Mouse (Mus musculus) heart, adult 2 months (tissue): ENCODE results near the gene Gnaq.

ENCODE experiments used
- CTCF ChIP-seq: fragments of 200-600 bp; IDR thresholded peaks from 2 replicates; pipeline ENCODE4 v1.8.1; 2022; ENCODE audit warnings: antibody characterized with exemption, mild to moderate bottlenecking, moderate library complexity
- EP300 ChIP-seq: fragments of 200-500 bp; IDR thresholded peaks from 2 replicates; pipeline ENCODE4 v1.6.1; 2011; ENCODE audit warnings: low read depth, low read length, control low read depth; ENCODE audit not compliant: insufficient read depth
- POLR2A ChIP-seq: fragments of 200-500 bp; IDR thresholded peaks from 2 replicates; pipeline ENCODE4 v1.6.1; 2011; ENCODE audit warnings: mild to moderate bottlenecking, low read depth, low read length, control low read depth; ENCODE audit not compliant: insufficient read depth

DNA sequence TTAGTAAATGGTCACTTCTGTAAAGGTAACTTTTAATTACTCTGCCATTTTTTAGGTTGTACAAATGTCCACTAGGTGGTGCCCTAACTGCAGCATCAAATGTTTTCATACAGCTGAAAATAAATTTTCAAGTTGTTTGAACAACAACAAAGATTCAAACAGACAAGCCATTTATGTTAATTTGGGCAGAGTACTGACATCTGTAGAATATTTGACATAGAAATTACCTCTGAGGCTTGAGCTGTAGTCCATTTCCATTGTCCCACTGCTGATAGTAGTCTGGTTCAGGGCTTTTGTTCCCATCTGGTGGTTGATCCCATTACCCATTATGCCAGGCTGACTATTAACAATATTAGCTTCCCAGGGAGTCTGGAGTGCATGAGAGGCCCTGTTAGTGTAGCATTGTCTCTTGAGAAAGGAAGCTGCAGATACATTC lies 221.1 kb downstream of the Gnaq start:
- TF ChIP-seq POLR2A (no peak), CTCF (peak; percentile 93), EP300 (no peak)
